Mouse (Mus musculus) embryonic facial prominence, embryonic 14.5 days (tissue): Measurements from ENCODE around the gene Pomgnt1. TPM values are rescaled to one million over a fixed set of nuclear protein-coding genes. Genes with fewer than 3 reads are reported as not detected.

Source experiments
- polyA plus RNA-seq: library from polyadenylated mRNA; unstranded; fragments of >200 nt; fragmentation: Nextera tagmentation; extraction: Ambion mirVana; gene quantifications from 2 replicates; pipeline ENCODE4 v1.2.1, GENCODE M21; 2014

The Pomgnt1 gene
- polyA plus RNA-seq, 1 experiment from 2014 or later: 60.4 TPM

Other genes with a start within 250 kb of the Pomgnt1 start
- 0.31 TPM in 1 of 2 replicates, not detected in the other for gene Kncn, start 239.4 kb upstream of the Pomgnt1 start, polyA plus RNA-seq
- 0.10 and 0.29 TPM in 2 replicates for gene 6430628N08Rik, start 233.2 kb upstream of the Pomgnt1 start, polyA plus RNA-seq
- gene Dmbx1, start 183.9 kb upstream of the Pomgnt1 start, polyA plus RNA-seq: 0.26 and 0.58 TPM in 2 replicates
- 3.8 and 4.5 TPM in 2 replicates for gene Faah, start 105.9 kb upstream of the Pomgnt1 start, polyA plus RNA-seq
- gene Nsun4, start 70.0 kb upstream of the Pomgnt1 start, polyA plus RNA-seq: 17.7 and 20.2 TPM in 2 replicates
- gene Uqcrh, start 48.8 kb upstream of the Pomgnt1 start, polyA plus RNA-seq: 511 and 572 TPM in 2 replicates
- 73.1 and 85.5 TPM in 2 replicates for gene Lrrc41, start 48.6 kb upstream of the Pomgnt1 start, polyA plus RNA-seq
- 20.7 and 22.6 TPM in 2 replicates for gene Rad54l, start 150 bp upstream of the Pomgnt1 start, polyA plus RNA-seq
- 2.3 and 2.4 TPM in 2 replicates for gene Lurap1, start 27.5 kb downstream of the Pomgnt1 start, polyA plus RNA-seq
- gene Tspan1, start 43.8 kb downstream of the Pomgnt1 start, polyA plus RNA-seq: 1.7 and 4.0 TPM in 2 replicates
- not detected in 2 replicates for gene 1700042G07Rik, start 49.5 kb downstream of the Pomgnt1 start, polyA plus RNA-seq
- gene Gm49337, start 49.5 kb downstream of the Pomgnt1 start, polyA plus RNA-seq: not detected in 2 replicates
- gene Pik3r3, start 97.8 kb downstream of the Pomgnt1 start, polyA plus RNA-seq: 15.5 and 17.0 TPM in 2 replicates